Mouse (Mus musculus): ENCODE data around the gene Atp13a2. TPM values are rescaled to one million over a fixed set of nuclear protein-coding genes. Genes with fewer than 3 reads are reported as not detected.
A peak's percentile ranks its signal among the peaks of the same experiment; 100 is the strongest.

The Atp13a2 gene
- polyA plus RNA-seq, 1 experiment from 2014 or later: 15.6 TPM

GRCm38 (mm10) chr4:140963941-140964597 is 22.6 kb upstream of the Atp13a2 start:
- no peak overlapping the region for H3K4me3 ChIP-seq (replicated peaks)
- H3K9ac ChIP-seq: no peak overlapping the region
- no peak for ATAC-seq (ENCODE audit: low read depth)
- 0 out of 2 replicates have a peak, but pooled peaks cover 3% of the 10 kb centered on the region for H3K27me3 ChIP-seq
- WGBS (ENCODE audit: insufficient replicate concordance): 59% methylated on average over 9 of the region's 9 CpGs
- H3K27ac ChIP-seq: no peak overlapping the region
- H3K9me3 ChIP-seq (replicated peaks): no peaks in the 10 kb centered on the region
- H3K4me1 ChIP-seq (replicated peaks): peaks cover 56% of the 10 kb centered on the region
- no peak for DNase-seq
- peaks cover 28% of the 10 kb centered on the region for H3K36me3 ChIP-seq
- no peak overlapping the region for H3K4me2 ChIP-seq

DNA sequence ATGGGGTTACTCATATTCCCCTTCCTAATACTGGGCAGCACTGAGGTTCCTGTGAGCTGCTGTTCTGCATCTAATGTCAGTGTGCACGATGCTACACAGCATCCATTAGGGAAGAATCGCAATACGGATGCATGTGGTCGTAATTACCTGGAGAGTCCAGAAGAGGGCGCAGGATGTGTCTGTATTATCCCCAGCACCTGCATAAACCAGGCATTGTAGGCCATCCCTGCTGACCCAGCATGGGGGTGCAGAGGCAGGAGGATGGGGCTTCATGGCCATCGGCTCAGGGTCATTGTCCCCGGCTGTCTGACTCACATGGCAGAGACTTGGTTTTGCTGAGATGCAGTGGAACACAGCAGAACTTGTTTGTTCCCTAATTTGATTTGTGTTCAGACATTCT is 22.1 kb upstream of the Atp13a2 start:
- Histone ChIP-seq H3K4me1 (replicated peaks) (peaks cover 56% of the 10 kb centered on the region), H3K4me3 (replicated peaks) (no peak overlapping the region), H3K27me3 (no peaks in the 10 kb centered on the region), H3K27ac (no peak overlapping the region), H3K36me3 (peaks cover 33% of the 10 kb centered on the region), H3K9ac (no peak overlapping the region), H3K4me2 (no peak overlapping the region), H3K9me3 (replicated peaks) (no peaks in the 10 kb centered on the region)
- ATAC-seq (ENCODE audit: low read depth): no peak
- WGBS (ENCODE audit: insufficient replicate concordance): 16% methylated on average over 7 of the region's 7 CpGs
- DNase-seq: peak; percentile 49

- no peaks in the 10 kb centered on the region for H3K9me3 ChIP-seq (replicated peaks)
- 82% methylated on average over 11 of the region's 11 CpGs for WGBS (ENCODE audit: insufficient replicate concordance)
- no peak overlapping the region for H3K4me2 ChIP-seq
- ATAC-seq (ENCODE audit: low read depth) (no peak), DNase-seq (no peak)
- H3K9ac ChIP-seq: no peak overlapping the region
- H3K36me3 ChIP-seq: peaks cover 62% of the 10 kb centered on the region
- no peak overlapping the region for H3K4me3 ChIP-seq (replicated peaks)
- no peaks in the 10 kb centered on the region for H3K27me3 ChIP-seq
- H3K4me1 ChIP-seq (replicated peaks): peaks cover 32% of the 10 kb centered on the region
- no peak overlapping the region for H3K27ac ChIP-seq
Observed at GRCm38 (mm10) chr4:140967386-140968159, 19.1 kb upstream of the Atp13a2 start.

- no peaks in the 10 kb centered on the region for H3K27me3 ChIP-seq
- no peak overlapping the region for H3K4me2 ChIP-seq
- H3K4me1 ChIP-seq (replicated peaks): peaks cover 7% of the 10 kb centered on the region
- ATAC-seq (ENCODE audit: low read depth) (no peak), DNase-seq (no peak)
- no peak overlapping the region for H3K4me3 ChIP-seq (replicated peaks)
- no peaks in the 10 kb centered on the region for H3K9me3 ChIP-seq (replicated peaks)
- H3K9ac ChIP-seq: no peak overlapping the region
- 77% methylated on average over 13 of the region's 13 CpGs for WGBS (ENCODE audit: insufficient replicate concordance)
- peaks cover 89% of the 10 kb centered on the region for H3K36me3 ChIP-seq
- H3K27ac ChIP-seq: no peak overlapping the region
Observed at GRCm38 (mm10) chr4:140971691-140972090, 15.0 kb upstream of the Atp13a2 start.

GRCm38 (mm10) chr4:140974408-140974807 is 12.3 kb upstream of the Atp13a2 start:
- H3K4me1 ChIP-seq (replicated peaks): peaks cover 30% of the 10 kb centered on the region
- H3K4me3 ChIP-seq (replicated peaks): no peak overlapping the region
- no peak for DNase-seq
- no peaks in the 10 kb centered on the region for H3K27me3 ChIP-seq
- no peak for ATAC-seq (ENCODE audit: low read depth)
- no peak overlapping the region for H3K9ac ChIP-seq
- H3K4me2 ChIP-seq: no peak overlapping the region
- H3K27ac ChIP-seq: no peak overlapping the region
- 91% methylated on average over 6 of the region's 6 CpGs for WGBS (ENCODE audit: insufficient replicate concordance)
- H3K9me3 ChIP-seq (replicated peaks): no peaks in the 10 kb centered on the region
- H3K36me3 ChIP-seq: peaks cover 88% of the 10 kb centered on the region

GRCm38 (mm10) chr4:140975356-140975755 is 11.3 kb upstream of the Atp13a2 start:
- DNase-seq: no peak
- peaks cover 85% of the 10 kb centered on the region for H3K36me3 ChIP-seq
- H3K27ac ChIP-seq: no peak overlapping the region
- no peaks in the 10 kb centered on the region for H3K27me3 ChIP-seq
- 75% methylated on average over 7 of the region's 7 CpGs for WGBS (ENCODE audit: insufficient replicate concordance)
- no peak overlapping the region for H3K4me3 ChIP-seq (replicated peaks)
- H3K9me3 ChIP-seq (replicated peaks): no peaks in the 10 kb centered on the region
- ATAC-seq (ENCODE audit: low read depth): no peak
- H3K4me2 ChIP-seq: no peak overlapping the region
- H3K4me1 ChIP-seq (replicated peaks): peaks cover 30% of the 10 kb centered on the region
- H3K9ac ChIP-seq: no peak overlapping the region

DNA sequence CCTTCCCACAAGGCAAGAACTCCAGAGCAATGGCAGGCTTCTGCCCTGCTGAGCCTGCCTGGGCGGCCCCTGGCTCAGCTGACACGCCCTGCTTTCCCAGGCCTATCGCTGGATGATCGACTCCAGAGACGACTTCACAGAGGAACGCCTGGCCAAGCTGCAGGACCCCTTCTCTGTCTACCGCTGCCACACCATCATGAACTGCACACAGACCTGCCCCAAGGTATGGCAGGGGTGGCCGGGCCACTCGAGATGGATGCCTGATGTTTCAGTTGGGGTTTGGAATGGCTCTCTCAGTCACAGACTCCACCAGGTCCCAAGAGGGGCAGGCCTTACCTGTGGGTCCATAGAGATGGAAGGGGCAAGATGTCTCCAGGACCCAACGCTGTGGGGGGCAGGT is 9.4 kb upstream of the Atp13a2 start:
- H3K27me3 ChIP-seq: no peaks in the 10 kb centered on the region
- H3K36me3 ChIP-seq: peaks cover 70% of the 10 kb centered on the region
- peaks cover 30% of the 10 kb centered on the region for H3K4me1 ChIP-seq (replicated peaks)
- no peak overlapping the region for H3K4me3 ChIP-seq (replicated peaks)
- H3K27ac ChIP-seq: no peak overlapping the region
- no peak overlapping the region for H3K9ac ChIP-seq
- DNase-seq (no peak), ATAC-seq (ENCODE audit: low read depth) (no peak)
- WGBS (ENCODE audit: insufficient replicate concordance): 60% methylated on average over 10 of the region's 10 CpGs
- H3K4me2 ChIP-seq: no peak overlapping the region
- peaks cover 3% of the 10 kb centered on the region; the same call in 1 of the 2 replicates for H3K9me3 ChIP-seq (replicated peaks)

DNA sequence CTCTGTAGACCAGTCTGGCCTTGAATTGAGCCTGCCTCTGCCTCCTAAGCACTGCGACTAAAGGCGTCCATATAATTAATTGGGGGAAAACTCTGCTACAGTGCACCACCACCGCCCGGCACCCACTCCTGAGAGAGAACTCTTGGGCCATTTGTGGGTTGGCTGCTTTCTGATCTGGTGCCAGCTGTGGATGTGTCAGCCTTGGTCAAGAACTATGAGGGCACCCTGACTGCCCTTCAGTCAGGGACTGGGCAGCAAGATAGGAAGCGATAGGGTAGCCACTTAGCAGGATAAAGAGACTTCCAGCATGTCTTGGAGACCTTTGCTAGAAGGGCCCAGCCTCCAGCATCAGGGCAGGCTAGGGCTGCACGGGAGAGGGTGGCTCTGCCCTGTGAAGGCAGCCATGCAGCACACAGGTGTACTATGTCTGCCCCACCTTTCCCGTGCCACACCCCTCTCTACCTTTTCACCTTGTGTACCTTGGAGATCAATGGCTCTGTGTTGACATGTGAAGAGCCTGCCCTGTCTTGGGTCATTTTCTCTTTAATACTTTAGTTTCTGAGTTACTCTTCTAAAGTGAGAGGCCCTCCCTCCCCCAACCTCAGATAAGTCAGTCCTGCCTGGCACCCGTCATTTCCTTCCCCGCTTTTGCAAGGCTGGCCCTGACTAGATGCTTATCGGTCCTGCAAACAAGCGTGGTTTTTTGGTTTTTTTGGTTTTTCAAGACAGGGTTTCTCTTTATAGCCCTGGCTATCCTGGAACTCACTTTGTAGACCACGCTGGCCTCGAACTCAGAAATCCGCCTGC is 8.6 kb upstream of the Atp13a2 start:
- no peak for DNase-seq
- WGBS (ENCODE audit: insufficient replicate concordance): 49% methylated on average over 14 of the region's 14 CpGs

DNA sequence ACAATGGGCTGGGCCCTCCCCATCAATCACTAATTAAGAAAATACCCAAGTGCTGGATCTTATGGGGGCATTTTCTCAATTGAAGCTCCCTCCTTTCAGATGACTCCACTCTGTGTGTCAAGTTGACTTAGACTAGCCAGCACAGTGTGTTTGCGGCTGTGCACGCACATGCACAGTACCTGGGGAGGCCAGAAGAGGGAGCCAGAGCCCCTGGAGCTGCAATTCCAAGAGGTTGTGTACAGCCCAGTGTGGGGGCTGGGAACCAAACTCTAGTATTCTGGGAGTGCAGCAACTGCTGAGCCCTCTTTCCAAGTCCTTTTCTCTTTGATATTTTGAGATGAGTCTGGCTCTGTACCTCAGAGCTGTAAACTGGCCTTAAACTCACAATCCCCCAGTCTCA is 5.1 kb upstream of the Atp13a2 start:
- Histone ChIP-seq H3K36me3 (peaks cover 30% of the 10 kb centered on the region), H3K4me3 (replicated peaks) (no peak overlapping the region), H3K4me2 (no peak overlapping the region), H3K27me3 (no peaks in the 10 kb centered on the region), H3K9me3 (replicated peaks) (peaks cover 3% of the 10 kb centered on the region; the same call in 1 of the 2 replicates), H3K9ac (no peak overlapping the region), H3K4me1 (replicated peaks) (peaks cover 42% of the 10 kb centered on the region), H3K27ac (no peak overlapping the region)
- no peak for DNase-seq
- 85% methylated on average over 2 of the region's 2 CpGs for WGBS (ENCODE audit: insufficient replicate concordance)
- no peak for ATAC-seq (ENCODE audit: low read depth)

More for the DNA sequence above, 8.6 kb upstream of the Atp13a2 start:
- H3K36me3 ChIP-seq: peaks cover 61% of the 10 kb centered on the region
- H3K9me3 ChIP-seq (replicated peaks): peaks cover 3% of the 10 kb centered on the region; the same call in 1 of the 2 replicates
- no peak for ATAC-seq (ENCODE audit: low read depth)
- H3K4me2 ChIP-seq: no peak overlapping the region
- no peaks in the 10 kb centered on the region for H3K27me3 ChIP-seq
- H3K9ac ChIP-seq: no peak overlapping the region
- no peak overlapping the region for H3K27ac ChIP-seq
- H3K4me3 ChIP-seq (replicated peaks): no peak overlapping the region
- peaks cover 33% of the 10 kb centered on the region for H3K4me1 ChIP-seq (replicated peaks)

DNA sequence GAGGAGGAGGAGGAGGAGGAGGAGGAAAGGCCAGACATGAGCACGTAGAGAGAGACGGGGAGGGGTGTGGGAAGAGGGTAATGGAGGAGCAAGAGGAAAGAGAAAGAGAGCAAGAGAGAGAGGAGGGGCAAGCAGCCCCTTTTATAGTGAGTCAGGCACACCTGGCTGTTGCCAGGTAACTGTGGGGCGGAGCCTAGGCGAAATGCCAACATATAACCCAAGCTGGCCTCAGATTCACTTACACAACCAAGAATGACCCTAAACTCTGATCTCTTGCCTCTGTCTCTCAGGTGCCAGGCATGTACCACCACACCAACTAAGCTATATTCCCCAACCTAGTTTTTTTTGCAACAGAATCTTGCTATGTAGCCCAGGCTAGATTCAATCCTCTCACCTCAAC is 3.9 kb upstream of the Atp13a2 start:
- Histone ChIP-seq H3K36me3 (peaks cover 26% of the 10 kb centered on the region), H3K4me1 (replicated peaks) (peaks cover 40% of the 10 kb centered on the region), H3K9me3 (replicated peaks) (peaks cover 3% of the 10 kb centered on the region; the same call in 1 of the 2 replicates), H3K27me3 (no peaks in the 10 kb centered on the region), H3K4me3 (replicated peaks) (no peak overlapping the region), H3K9ac (0 out of 2 replicates have a peak overlapping the region, but pooled peaks have one; percentile 22), H3K4me2 (peak overlapping the region; percentile 10; the same call in 1 of the 2 replicates), H3K27ac (peak overlapping the region; percentile 70)
- no peak for DNase-seq
- no peak for ATAC-seq (ENCODE audit: low read depth)
- 47% methylated on average over 4 of the region's 4 CpGs for WGBS (ENCODE audit: insufficient replicate concordance)

DNA sequence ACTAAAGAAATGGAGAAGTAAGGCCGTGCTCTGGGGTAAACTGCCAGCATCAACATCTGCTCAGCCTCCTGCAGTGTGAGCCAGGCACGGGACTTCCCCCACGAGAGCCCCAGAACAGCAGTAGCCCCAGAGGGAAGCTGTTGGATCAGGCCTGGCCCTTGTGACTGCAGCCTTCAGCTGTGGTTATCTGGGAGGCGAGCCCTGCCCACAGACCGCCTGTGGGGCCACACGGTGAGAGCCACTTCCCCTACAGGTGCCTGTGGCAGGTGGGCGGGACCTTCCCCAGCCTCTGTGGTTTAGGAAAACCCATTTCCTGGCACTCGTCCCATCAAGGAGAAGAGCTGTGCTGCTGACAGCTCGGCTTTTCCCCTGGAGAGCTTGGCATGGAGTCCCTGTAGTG is 3.2 kb upstream of the Atp13a2 start:
- Histone ChIP-seq H3K9me3 (replicated peaks) (peaks cover 3% of the 10 kb centered on the region; the same call in 1 of the 2 replicates), H3K4me1 (replicated peaks) (peaks cover 40% of the 10 kb centered on the region), H3K27ac (peak overlapping the region; percentile 70), H3K4me3 (replicated peaks) (no peak overlapping the region), H3K4me2 (peak overlapping the region; percentile 10; the same call in 1 of the 2 replicates), H3K36me3 (peaks cover 20% of the 10 kb centered on the region), H3K27me3 (no peaks in the 10 kb centered on the region), H3K9ac (peak overlapping the region; percentile 22; the same call in 1 of the 2 replicates)
- DNase-seq (peak; percentile 50), ATAC-seq (ENCODE audit: low read depth) (peak; percentile 37; the same call in 1 of the 2 replicates)
- WGBS (ENCODE audit: insufficient replicate concordance): 7% methylated on average over 9 of the region's 9 CpGs

All from liver, embryonic 13.5 days (tissue).